ENCODE assay signal across 13 mouse cellular contexts in genomic region chr1:91770221-91770624, GRCm38 (mm10). TPM values are rescaled to one million over a fixed set of nuclear protein-coding genes. Genes with fewer than 3 reads are reported as not detected.
DNase-seq lines count a peak whose midpoint lies in the region; ATAC-seq lines count a peak whose summit lies in the region.
"Had no signal": no experiment of that assay in that cellular context is flagged by ENCODE, and none has a peak within 500 bp of the region (broad histone marks: within the 10 kb centered on the region; RNA-seq: fewer than 3 reads in every experiment).

No protein-coding gene starts in this region.

- no peaks in the 10 kb centered on the region for H3K36me3 ChIP-seq in heart, embryonic 16.5 days (ENCODE audit: control insufficient read depth, insufficient read depth)
- no peaks in the 10 kb centered on the region for H3K36me3 ChIP-seq in lung, embryonic 16.5 days (ENCODE audit: control insufficient read depth, insufficient read depth, low read length)

- no peak for DNase-seq in heart, postnatal 25 days (ENCODE audit: low spot score)
- DNase-seq in ZHBTc4 (ENCODE audit: low read depth, low spot score), result peak; percentile 26
- DNase-seq in forelimb bud, embryonic 11.5 days (ENCODE audit: low read depth, low spot score), result peak; percentile 71
- DNase-seq in spleen, adult 18-20 months, result no peak
- DNase-seq in gastrocnemius, postnatal 14 days, result no peak
- DNase-seq in layer of hippocampus, adult 9-11 months, result no peak
- DNase-seq: adrenal gland, adult 2 months; cerebellum, postnatal 25 days; gastrocnemius, postnatal 36 days had no signal

- peaks cover 7% of the 10 kb centered on the region for H3K4me1 ChIP-seq in heart, embryonic 16.5 days (ENCODE audit: control insufficient read depth, insufficient read depth, low read length)
- peaks cover 14% of the 10 kb centered on the region for H3K4me1 ChIP-seq in lung, embryonic 16.5 days (replicated peaks; ENCODE audit: control insufficient read depth, insufficient read depth, low read length)

- peak overlapping the region; percentile 25 for H3K4me3 ChIP-seq in heart, embryonic 16.5 days (ENCODE audit: low read length)
- no peak overlapping the region for H3K4me3 ChIP-seq in lung, embryonic 16.5 days (ENCODE audit: low read length)
- H3K4me3 ChIP-seq: megakaryocyte, embryonic 14.5 days had no signal

- peaks cover 7% of the 10 kb centered on the region for H3K27me3 ChIP-seq in heart, embryonic 16.5 days (ENCODE audit: control insufficient read depth, insufficient read depth, low read length)
- H3K27me3 ChIP-seq in lung, embryonic 16.5 days (ENCODE audit: control insufficient read depth, insufficient read depth, low read depth, low read length), result no peaks in the 10 kb centered on the region

- no peak overlapping the region for H3K27ac ChIP-seq in heart, embryonic 16.5 days (ENCODE audit: low read length)
- H3K27ac ChIP-seq in lung, embryonic 16.5 days (ENCODE audit: low read length), result no peak overlapping the region

- 11% methylated on average over 12 of the region's 12 CpGs for WGBS in heart, embryonic 16.5 days
- 3% methylated on average over 12 of the region's 12 CpGs for WGBS in lung, embryonic 16.5 days

- intact Hi-C loops in heart, postnatal 25 days (cut with DNase I), result no loop called here
- intact Hi-C loops in gastrocnemius, postnatal 14 days (cut with DNase I; ENCODE audit: low total_unique reads), result no loop called here

- no peak for ATAC-seq in heart, embryonic 16.5 days (replicated peaks; ENCODE audit: extremely low read depth, insufficient read depth, low FRiP score)
- peak; percentile 73 for ATAC-seq in lung, embryonic 16.5 days (ENCODE audit: low read depth)

- H3K9ac ChIP-seq in heart, embryonic 16.5 days (ENCODE audit: low read length), result peak overlapping the region; percentile 35; the same call in 1 of the 2 replicates
- H3K9ac ChIP-seq in lung, embryonic 16.5 days (ENCODE audit: low read length), result no peak overlapping the region

- no peaks in the 10 kb centered on the region for H3K9me3 ChIP-seq in heart, embryonic 16.5 days (replicated peaks; ENCODE audit: control insufficient read depth, low read length)
- no peaks in the 10 kb centered on the region for H3K9me3 ChIP-seq in lung, embryonic 16.5 days (ENCODE audit: control insufficient read depth, low read length)
- H3K9me3 ChIP-seq: megakaryocyte, embryonic 14.5 days had no signal

- peak overlapping the region; percentile 63 for H3K4me2 ChIP-seq in heart, embryonic 16.5 days (ENCODE audit: low read depth, low read length)
- peak overlapping the region; percentile 25 for H3K4me2 ChIP-seq in lung, embryonic 16.5 days (ENCODE audit: low read depth, low read length)

RNA-seq across cellular contexts. Expression of gene Twist2, which starts 31.0 kb away (rescaled TPM):
- polyA plus RNA-seq in heart, embryonic 16.5 days (2015; fragmentation: Nextera tagmentation; extraction: Ambion mirVana), result 2.1 and 2.6 TPM in 2 replicates
- 1 to 10 TPM; 1.2 to 1.9 TPM for total RNA-seq in heart, postnatal 25 days (2021)
- polyA plus RNA-seq in lung, embryonic 16.5 days (2015; fragmentation: Nextera tagmentation; extraction: Ambion mirVana), result 6.8 and 7.2 TPM in 2 replicates
- 1 to 10 TPM; 2.0 to 2.5 TPM for total RNA-seq in gastrocnemius, postnatal 14 days (2021)
- total RNA-seq: CH12.LX had no signal

Comparison
In these comparisons a context has a peak if more than half of its experiments do, and no peak if none do; other contexts are left out.
1. DNase-seq: peak in ZHBTc4 (single experiment) and forelimb bud, embryonic 11.5 days (single experiment); none in heart, postnatal 25 days (single experiment), spleen, adult 18-20 months (0 of 2), gastrocnemius, postnatal 14 days (single experiment) and layer of hippocampus, adult 9-11 months (single experiment).